Mouse (Mus musculus): ENCODE measurements at regions not wholly inside any gene's neighbourhood (a gene's known extent, or its start where the extent isn't known, plus 50 kb on each side); places are given as distances from the start of the nearest gene placed in this dataset.
A peak's percentile ranks its signal among the peaks of the same experiment; 100 is the strongest.

- peak; percentile 94 for DNase-seq (ENCODE audit: low read depth, low spot score)
Observed at GRCm38 (mm10) chr2:167782231-167782999, 92.8 kb upstream of the Tmem189 start.

GRCm38 (mm10) chr2:167781496-167781895 is 91.9 kb upstream of the Tmem189 start:
- DNase-seq (ENCODE audit: low read depth, low spot score), result no peak

- no peak for DNase-seq (ENCODE audit: low read depth, low spot score)
Observed at GRCm38 (mm10) chr2:167778691-167779090, 89.1 kb upstream of the Tmem189 start.

- no peak for DNase-seq (ENCODE audit: low read depth, low spot score)
Observed at GRCm38 (mm10) chr2:167778271-167778670, 88.6 kb upstream of the Tmem189 start.

GRCm38 (mm10) chr2:167777331-167778085 is 87.9 kb upstream of the Tmem189 start:
- DNase-seq (ENCODE audit: low read depth, low spot score), result no peak

- DNase-seq (ENCODE audit: low read depth, low spot score), result no peak
Observed at GRCm38 (mm10) chr2:167776251-167777168, 86.9 kb upstream of the Tmem189 start.

GRCm38 (mm10) chr2:167775218-167775915 is 85.7 kb upstream of the Tmem189 start:
- DNase-seq (ENCODE audit: low read depth, low spot score), result no peak

- DNase-seq (ENCODE audit: low read depth, low spot score), result no peak
Observed at GRCm38 (mm10) chr2:167774806-167775179, 85.2 kb upstream of the Tmem189 start.

GRCm38 (mm10) chr2:167774166-167774805 is 84.7 kb upstream of the Tmem189 start:
- no peak for DNase-seq (ENCODE audit: low read depth, low spot score)

GRCm38 (mm10) chr2:167772834-167773233 is 83.2 kb upstream of the Tmem189 start:
- DNase-seq (ENCODE audit: low read depth, low spot score), result no peak

GRCm38 (mm10) chr2:167767962-167768361 is 78.3 kb upstream of the Tmem189 start:
- no peak for DNase-seq (ENCODE audit: low read depth, low spot score)

GRCm38 (mm10) chr2:167767371-167767770 is 77.7 kb upstream of the Tmem189 start:
- DNase-seq (ENCODE audit: low read depth, low spot score), result no peak

- no peak for DNase-seq (ENCODE audit: low read depth, low spot score)
Observed at GRCm38 (mm10) chr2:167765811-167766210, 76.2 kb upstream of the Tmem189 start.

- DNase-seq (ENCODE audit: low read depth, low spot score), result no peak
Observed at GRCm38 (mm10) chr2:167765072-167765800, 75.6 kb upstream of the Tmem189 start.

GRCm38 (mm10) chr2:167763891-167764410 is 74.3 kb upstream of the Tmem189 start:
- DNase-seq (ENCODE audit: low read depth, low spot score), result no peak

- no peak for DNase-seq (ENCODE audit: low read depth, low spot score)
Observed at GRCm38 (mm10) chr2:167761404-167761936, 71.8 kb upstream of the Tmem189 start.

- DNase-seq (ENCODE audit: low read depth, low spot score), result no peak
Observed at GRCm38 (mm10) chr2:167760681-167761403, 71.2 kb upstream of the Tmem189 start.

GRCm38 (mm10) chr2:167759603-167760390 is 70.2 kb upstream of the Tmem189 start:
- DNase-seq (ENCODE audit: low read depth, low spot score), result no peak
